Mouse (Mus musculus) heart, postnatal 0 days (tissue): ENCODE data around the gene Dhdh.

ENCODE experiments used
- CTCF ChIP-seq: IDR thresholded peaks from 2 replicates; pipeline ENCODE4 v1.5.1; 2016; ENCODE audit warnings: antibody characterized with exemption, control low read depth, low read depth
- EP300 ChIP-seq: IDR thresholded peaks from 2 replicates; pipeline ENCODE4 v1.6.1; 2016; ENCODE audit warnings: antibody characterized with exemption, low read depth

DNA sequence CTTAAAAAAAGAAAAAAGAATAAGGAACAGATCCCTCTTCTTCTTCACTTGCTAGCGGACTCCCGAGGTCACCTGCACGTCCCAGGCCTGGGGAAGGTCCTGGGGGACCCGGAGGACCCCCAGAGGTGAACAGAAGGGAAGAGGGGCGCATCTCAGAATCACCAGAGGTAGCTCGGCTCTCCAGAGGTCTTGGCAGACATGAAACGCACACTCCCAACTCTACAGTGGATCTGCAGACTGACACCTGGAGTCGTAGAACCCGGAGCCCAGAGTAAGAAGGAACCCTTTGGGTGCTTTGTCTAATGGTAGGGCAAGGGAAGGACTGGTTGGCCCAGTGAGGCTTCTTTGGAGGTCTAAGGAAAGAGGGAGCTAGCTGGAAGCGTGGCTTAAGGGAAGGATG, 49.0 kb upstream of the Dhdh start:
- TF ChIP-seq CTCF (no peak), EP300 (no peak)
